Comparison of ENCODE assay signal across 12 mouse cellular contexts in the genomic region with DNA sequence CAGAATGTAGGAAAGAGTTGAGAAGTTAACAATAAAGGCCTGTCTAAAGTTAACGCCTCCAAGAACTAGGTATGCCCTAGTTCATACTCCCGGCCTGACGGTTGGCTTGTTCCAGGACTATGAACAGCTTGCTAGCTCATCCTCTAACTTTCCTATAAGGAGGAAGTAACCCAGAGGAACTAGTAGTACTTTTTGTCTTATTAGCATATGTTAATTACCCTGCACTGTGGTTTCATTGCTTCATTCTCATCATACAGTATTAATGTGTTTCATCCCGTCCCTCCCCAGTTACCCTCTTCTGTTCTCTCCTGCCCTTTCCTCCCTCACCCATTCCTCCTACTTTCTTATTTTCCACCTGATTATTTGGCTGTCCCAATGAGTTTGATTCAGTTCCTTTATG.
"Had no signal": no experiment of that assay in that cellular context is flagged by ENCODE, and none has a peak within 500 bp of the region (broad histone marks: within the 10 kb centered on the region; RNA-seq: fewer than 3 reads in every experiment).

No protein-coding gene starts in this region.

- DNase-seq: liver, embryonic 13.5 days; liver, postnatal 0 days; lung, adult 2 months; lung, postnatal 14 days; lung, postnatal 36 days; right cerebral cortex, postnatal 14 days; thymus, adult 18-20 months; thymus, postnatal 14 days; thymus, postnatal 36 days had no signal

- ATAC-seq: liver, postnatal 0 days; lung, postnatal 0 days; midbrain, embryonic 13.5 days; midbrain, embryonic 15.5 days had no signal
